Mouse (Mus musculus): Measurements from ENCODE around the gene Stambp.

Stambp gene

DNA sequence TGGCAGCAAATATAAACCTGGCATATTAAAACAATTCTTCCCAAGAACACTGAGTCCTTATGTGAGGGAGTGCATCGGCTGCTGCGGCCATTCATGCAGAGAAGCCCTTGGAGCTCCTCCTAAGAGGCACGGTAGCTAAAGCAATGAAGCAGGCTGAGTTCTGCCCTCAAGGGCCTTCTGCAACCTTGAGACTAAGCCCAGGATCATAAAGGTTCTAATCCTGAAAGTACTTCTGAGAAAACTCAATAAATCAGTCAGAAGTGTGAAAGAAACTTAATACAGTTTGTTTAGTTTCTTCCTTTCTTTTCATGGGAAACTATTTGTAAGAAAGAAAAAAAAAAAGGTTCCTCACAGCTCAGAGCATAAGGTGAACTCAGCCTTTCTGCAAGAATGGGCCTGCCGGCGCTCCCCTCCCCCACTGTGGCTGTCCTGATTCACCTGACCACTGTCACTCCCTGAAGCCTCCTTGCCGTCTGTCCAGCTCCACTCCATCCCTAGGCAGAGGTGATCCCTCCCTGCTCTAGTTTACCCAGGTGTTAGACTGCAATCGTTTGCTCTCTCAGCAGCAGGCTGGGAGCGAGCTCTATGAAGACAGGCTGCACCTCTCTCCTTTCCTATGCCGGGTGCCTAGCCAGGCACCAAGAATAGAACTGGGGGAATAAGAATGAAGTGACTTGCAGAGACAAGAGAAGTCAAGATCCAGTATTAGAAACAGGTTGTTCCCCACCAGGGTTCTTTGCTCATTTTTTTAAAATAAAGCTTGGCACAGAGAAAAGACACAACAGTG, 70.8 kb downstream of the Stambp start:
- peak in 1 of 2 experiments; percentile 27 for DNase-seq

- no peak for DNase-seq
Measured at GRCm38 (mm10) chr6:83500462-83500861, 72.1 kb downstream of the Stambp start.

- no peak for DNase-seq
Measured at GRCm38 (mm10) chr6:83499078-83499477, 73.5 kb downstream of the Stambp start.

DNA sequence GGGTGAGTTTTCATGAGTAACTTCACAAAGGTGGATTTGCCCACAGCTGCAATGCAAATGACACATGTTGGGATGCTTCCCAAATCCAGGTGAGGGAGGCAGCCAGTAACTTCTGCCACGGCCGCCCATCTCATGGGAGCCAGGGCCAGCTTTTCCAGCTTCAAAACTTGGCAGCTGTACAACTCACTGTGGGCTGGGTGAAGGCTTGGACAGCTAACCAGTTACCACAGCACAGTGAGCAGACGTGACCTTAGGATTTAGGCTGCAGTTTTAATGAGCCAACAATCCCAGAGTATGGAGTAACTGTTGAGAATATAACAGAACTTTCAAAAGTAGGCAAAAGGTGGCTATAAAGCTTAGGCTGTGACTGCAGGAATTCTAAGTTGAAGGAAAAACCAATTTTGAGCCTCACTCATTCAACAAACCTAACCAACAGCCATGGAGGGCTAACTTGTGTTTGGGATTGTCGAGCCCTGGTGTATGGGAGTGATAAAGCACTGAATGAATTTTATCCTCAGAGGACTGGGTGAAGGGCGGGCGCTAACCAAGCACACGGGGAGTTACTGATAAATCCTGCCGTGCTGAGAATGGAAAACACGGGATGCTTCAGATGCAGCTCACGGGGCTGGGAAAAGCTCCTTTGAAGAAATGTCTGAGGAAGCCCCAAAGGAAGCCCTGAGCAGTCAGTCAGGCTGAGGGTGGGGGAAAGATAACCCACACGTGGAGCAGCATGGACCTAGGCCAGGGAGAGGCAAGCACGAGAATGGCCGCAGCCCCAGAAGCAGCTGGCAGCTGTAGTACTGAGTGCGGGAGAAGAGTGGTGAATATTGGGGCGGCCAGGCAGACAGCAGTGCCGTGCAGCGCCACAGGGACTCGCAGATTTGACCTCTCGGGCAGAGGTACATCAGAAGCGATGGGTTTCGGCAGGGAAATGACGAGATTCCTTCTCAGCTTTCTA, 75.5 kb downstream of the Stambp start:
- no peak for DNase-seq

DNA sequence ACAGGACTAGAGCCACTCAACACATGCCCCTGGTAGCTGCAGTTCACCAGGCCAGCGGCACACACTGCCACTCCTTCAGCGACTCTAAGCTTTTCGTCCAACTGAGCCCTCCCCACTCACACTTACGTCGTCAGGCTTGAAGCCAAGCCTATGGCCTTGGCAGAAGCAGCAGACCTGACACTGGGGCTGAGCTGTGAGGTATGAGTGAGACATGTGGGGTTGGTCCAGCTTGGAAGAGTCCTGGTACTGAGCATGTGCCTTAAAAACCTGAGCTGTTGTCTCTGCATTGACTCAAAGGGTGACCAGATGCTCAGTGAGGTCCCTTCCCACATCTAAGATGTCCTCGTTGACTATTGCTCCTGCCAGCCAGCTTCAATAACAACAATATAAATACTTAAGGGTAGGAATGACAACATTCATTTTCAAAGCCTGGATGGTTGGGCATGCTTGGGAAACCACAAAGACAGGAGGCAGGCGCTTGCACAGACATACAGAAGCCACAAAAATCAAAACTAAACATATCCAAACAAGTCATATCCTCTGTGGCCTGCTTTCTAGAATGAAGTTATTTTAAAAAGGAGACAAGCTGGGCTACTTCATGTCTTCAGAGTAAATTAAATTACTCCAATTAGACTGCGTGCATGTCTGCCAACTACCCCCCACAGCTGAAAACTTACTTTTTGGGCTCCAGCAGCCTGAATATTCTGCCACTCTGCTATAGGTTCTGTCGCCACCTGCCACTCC, 76.3 kb downstream of the Stambp start:
- DNase-seq, result no peak
